Mouse (Mus musculus): ENCODE results near the gene Ephb3.

Gene Ephb3

DNA sequence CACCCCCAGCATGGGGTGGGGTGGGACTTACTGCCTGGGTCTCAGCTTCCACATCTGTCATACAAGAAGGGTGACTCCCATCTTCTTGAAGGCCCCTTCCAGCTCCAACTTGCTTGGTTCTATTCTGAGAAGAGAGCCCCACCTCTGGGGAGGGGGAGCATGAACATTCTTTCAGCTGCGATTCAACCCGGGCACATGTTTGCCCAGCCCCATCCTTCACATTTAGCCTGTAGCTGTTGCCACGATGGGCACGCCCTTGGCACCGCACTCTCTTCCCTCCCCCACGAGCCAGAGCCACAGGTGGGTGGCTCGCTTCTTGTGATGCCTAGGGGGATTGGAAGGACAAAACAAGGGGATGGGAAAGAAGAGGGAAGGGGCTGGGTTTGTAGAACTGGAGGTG is 40.8 kb downstream of the Ephb3 start:
- intact Hi-C loops (cut with DNase I): loop anchor here (5.0 kb wide), 1 partner anchor 33 kb away; no protein-coding TSS in a partner anchor

DNA sequence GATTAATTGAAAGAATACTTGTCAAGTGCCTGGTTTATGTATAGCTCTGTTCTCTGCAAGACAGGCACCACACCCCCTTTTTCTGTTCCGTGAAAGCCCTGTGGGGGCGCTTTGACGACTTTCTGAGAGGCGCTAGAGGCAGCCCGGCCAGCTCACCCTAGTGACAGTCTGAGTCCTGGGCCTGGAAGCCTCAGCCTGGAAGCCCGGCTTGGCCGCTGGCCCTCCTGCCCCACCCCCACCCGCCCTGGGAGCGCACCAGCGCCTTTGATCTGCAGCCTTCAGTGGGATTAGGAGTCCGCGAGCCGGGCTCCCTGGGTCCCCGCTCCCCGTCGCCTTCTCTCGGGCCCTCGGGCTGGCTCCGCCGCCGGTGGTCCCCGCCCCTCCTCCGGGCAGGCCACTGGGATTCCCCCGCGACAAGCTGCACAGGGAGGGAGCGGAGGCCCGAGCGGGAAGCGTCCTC is 41.4 kb downstream of the Ephb3 start:
- intact Hi-C loops (cut with DNase I): loop anchor here (5.0 kb wide), 1 partner anchor 34 kb away; no protein-coding TSS in a partner anchor

DNA sequence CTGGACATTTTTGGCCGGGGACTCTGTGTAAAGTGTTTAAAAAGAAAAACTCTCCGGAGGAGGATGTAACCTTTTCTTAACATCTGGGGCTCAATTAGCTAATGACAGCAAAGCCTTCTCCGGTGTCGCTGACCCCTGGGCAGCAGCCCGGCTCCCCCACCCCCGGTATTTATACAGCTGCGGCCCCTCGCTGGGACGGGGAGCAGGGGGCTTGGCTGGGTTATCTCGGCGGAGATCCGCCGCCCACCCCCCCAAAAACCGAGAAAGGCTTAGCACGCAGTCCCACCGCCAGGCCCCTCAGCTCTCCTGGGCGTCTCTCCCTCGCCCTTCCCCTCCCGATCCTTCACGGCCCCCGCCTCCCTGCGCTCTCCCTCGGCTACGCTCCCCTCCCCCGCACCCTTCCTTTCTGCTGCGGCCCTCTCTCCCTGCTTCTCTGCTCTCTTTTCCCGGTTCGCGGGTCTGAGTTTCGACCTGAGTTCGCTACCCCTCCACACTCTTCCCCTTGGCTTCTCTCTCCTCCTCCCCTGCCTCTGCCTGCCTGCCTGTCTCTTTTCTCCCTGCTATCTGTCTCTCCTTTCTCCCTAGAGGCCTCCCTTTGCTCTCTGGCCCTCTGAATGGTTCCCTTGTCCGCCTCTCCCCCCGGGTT is 42.0 kb downstream of the Ephb3 start:
- intact Hi-C loops (cut with DNase I): loop anchor here (5.0 kb wide), 1 partner anchor 34 kb away; no protein-coding TSS in a partner anchor

- intact Hi-C loops (cut with DNase I): loop anchor here (5.0 kb wide), 1 partner anchor 35 kb away; no protein-coding TSS in a partner anchor
Measured at GRCm38 (mm10) chr16:21247037-21247432, 42.5 kb downstream of the Ephb3 start.

DNA sequence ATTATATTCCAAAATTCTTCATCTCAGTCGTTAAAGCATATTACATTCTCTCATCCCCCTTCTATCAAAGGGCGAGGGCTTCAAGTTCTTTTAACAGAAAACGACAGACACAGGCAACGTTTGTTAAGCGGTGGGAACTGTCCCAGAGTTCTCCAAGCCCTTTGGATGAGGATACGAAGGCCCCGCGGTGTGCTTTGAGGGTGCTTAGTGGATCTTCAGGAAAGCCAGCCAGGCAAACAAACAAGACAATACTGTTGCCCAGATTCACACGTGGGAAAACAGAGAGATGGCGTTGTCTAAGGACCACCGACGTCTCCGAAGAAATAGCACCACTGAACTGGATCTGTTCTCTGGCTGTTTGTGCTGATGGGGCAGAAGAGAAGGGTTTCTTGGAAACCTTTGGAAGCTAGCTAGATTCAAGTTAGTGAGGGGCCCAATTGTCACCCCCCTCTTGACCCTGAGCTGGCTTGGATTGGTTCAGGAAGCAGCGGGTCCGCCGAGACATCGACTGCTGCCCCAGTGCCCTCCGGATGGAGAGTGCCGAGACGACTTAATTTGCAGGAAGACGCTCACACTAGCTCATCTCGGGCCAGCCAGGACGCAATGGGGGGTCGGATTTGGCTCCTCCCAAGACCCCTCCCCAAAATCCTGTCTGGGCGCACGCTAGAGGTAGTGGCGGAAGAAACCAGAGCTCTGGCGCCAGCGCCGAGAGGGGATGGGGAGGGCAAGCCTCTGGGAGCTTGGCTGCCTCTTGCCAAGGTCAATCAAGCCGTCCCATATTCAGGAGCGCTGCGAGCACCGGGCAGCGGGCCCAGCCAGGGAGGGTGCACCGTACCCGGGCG is 43.5 kb downstream of the Ephb3 start:
- intact Hi-C loops (cut with DNase I): loop anchor here (5.0 kb wide), 1 partner anchor 36 kb away; no protein-coding TSS in a partner anchor

- intact Hi-C loops (cut with DNase I): loop anchor here (5.0 kb wide), 1 partner anchor 37 kb away; no protein-coding TSS in a partner anchor
Measured at GRCm38 (mm10) chr16:21248713-21249531, 44.4 kb downstream of the Ephb3 start.

- intact Hi-C loops (cut with DNase I): no loop called here
Measured at GRCm38 (mm10) chr16:21252401-21252955, 47.9 kb downstream of the Ephb3 start.

DNA sequence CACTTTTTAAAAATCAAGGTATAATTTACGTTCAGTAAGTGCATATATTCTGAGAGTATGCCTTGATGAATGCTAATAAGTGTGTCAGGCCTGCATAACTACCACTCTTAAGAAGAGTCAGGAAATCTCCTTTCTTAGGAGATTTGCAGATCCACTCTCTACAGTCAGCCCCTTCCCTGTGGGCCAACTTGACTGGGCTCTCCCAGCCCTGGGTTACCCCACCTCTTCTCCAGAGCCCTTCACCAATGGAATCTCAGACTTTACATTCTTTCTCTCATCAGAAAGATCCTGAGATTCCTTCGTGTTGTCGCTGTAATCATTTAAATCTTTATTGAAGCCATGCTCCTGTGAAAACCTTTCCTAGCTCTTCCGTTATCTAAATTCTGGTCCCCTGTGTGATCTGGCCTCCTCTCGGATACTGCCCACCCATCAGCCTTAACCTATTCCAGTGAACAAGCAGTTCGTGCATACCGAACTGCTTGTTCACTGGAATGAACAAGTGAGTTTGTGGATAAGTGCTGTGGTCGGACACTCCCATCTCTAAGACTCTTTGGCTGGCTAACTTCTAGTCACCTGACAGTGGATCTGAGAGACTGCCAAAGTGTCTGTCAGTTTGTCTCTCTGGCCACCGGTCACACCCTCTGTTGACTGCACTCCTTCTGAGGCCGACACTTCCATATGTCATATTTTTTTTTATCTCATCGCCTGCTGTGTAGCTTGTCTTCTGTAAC is 51.2 kb downstream of the Ephb3 start:
- intact Hi-C loops (cut with DNase I): no loop called here

- intact Hi-C loops (cut with DNase I): no loop called here
Measured at GRCm38 (mm10) chr16:21256514-21257305, 52.2 kb downstream of the Ephb3 start.

DNA sequence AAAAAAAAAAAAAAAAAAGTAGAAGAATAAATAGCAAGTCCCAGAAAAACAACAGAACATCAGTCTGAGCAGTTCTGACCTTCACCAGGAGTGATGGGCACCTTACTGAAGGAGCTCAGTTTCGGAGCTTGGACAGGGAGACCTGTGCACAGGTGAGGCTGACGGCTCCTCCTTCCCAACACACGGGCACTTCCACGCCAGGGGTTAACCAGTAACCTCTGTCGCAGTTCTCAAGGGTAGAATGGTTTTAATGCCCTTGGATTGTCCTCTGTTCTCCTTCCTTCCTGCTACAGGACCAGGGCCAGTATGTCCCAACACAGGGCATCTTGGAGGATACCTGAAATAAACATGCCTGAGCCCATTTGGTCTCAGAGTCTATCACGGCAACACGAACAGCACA is 60.9 kb downstream of the Ephb3 start:
- intact Hi-C loops (cut with DNase I): no loop called here

DNA sequence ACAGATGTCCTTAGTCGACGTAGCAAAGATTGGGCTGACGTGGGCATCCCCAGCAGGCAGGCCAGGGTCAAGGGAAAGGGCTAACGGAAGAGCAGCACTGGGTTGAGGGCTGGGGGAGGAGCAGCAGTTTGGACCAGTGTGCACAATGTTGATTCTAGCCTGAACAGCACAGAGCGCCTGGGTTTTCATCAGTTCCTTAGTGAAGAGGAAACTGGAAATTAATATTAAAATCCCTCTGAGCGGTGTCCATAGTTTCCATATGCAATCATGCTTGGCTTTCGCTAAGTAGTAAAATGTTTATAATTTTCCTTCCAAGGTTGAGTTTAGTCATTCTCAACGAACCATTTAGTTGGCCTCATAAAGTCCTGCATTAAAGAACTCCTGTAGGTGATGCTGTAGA is 65.2 kb downstream of the Ephb3 start:
- intact Hi-C loops (cut with DNase I): no loop called here

GRCm38 (mm10) chr16:21271773-21272247 is 67.3 kb downstream of the Ephb3 start:
- intact Hi-C loops (cut with DNase I): no loop called here

- intact Hi-C loops (cut with DNase I): no loop called here
Measured at GRCm38 (mm10) chr16:21272748-21273147, 68.2 kb downstream of the Ephb3 start.

Small RNA genes lying within 50 kb of the gene (microRNA-seq; reads per million reads assigned to microRNA genes)
- gene Mir7680: 0.23 to 0.25 reads per million in 2 experiments
